Mouse (Mus musculus) adrenal gland, postnatal 36 days (tissue): ENCODE results near the gene Snx29. TPM values are rescaled to one million over a fixed set of nuclear protein-coding genes. Genes with fewer than 3 reads are reported as not detected.

ENCODE experiments used
- DNase-seq, 2 experiments: peaks; one replicate each; pipeline ENCODE4 v3.0.0; 2021; ENCODE audit warnings: mixed read lengths in 1 of 2
- total RNA-seq, 2 experiments: library from RNA; stranded (reverse); gene quantifications; 2 replicates each; pipeline ENCODE4 v1.2.3; 2021

Gene Snx29
- total RNA-seq, 2 experiments from 2014 or later, result 16.7 to 20.1 TPM

DNA sequence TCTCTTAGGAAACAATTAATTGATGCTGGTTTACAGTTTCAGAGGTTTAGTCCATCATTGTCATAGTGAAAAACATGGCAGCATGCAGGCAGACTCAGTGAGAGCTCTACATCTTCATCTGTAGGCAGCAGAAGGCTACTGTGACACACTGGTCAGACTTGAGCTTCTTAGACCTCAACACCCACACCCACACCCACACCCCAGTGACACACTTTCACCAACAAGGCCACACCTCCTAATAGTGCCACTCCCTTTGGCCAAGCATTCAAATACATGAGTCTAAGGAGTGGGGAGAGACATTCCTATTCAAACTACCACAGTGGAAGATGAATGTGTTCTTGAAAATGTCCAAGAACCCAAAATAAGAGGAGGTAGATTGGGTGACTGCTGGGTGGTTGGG lies 460.6 kb downstream of the Snx29 start:
- no peak for DNase-seq

DNA sequence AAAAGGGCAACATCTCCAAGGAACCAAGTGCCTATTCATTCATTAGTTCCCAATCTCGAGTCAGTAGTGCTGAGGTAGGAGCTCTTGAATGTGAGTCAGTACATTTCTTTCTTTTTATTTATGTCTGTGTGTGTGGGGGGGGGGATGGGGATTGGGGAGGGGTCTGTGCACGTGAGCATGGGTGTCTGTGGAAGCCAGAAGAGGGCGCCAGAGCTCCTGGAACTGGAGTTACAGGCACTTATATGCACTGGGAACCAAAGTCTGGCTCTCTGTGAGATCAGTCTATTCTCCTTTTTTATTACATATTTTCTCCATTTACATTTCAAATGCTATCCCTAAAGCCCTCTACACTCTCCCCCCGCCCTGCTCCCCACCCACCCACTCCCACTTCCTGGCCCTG lies 461.6 kb downstream of the Snx29 start:
- no peak for DNase-seq

DNA sequence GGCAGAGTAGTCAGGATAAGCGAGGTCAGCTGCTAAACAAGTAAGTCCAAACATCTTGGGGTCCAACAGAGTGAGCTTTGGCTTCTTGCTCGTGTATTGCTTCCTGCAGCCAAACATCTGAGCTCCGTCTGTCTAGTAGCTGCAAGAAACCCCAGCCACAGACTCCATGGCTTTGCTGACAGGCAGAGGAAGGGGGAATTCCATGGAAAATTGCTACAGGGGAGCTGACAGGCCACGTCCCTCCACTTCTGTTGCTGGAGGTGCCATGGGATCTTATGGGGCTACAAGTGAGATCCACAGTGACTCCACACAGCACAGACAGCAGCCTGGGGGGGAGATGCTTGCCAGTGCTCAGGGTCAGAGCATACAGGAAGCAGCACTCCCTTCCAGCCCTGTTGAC lies 463.1 kb downstream of the Snx29 start:
- DNase-seq, result no peak

DNA sequence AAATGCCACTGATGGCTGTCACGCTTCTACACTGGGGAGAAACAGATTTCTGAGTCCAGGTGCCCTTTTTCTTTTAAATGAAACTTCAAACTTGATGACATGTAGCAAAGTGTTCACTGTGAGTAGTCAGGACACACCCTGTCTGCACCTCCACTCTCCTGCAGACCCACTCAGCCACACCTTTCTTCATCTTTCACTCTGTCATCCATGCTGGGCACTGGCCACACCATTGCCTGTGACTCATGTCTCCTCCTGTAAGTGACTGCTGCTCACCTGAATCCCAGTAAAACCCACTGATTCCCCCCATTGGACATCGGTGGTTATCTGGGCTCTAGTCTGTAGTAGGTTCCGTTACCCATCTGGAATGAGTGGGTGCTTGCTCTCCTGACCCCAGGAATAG lies 467.8 kb downstream of the Snx29 start:
- no peak for DNase-seq

DNA sequence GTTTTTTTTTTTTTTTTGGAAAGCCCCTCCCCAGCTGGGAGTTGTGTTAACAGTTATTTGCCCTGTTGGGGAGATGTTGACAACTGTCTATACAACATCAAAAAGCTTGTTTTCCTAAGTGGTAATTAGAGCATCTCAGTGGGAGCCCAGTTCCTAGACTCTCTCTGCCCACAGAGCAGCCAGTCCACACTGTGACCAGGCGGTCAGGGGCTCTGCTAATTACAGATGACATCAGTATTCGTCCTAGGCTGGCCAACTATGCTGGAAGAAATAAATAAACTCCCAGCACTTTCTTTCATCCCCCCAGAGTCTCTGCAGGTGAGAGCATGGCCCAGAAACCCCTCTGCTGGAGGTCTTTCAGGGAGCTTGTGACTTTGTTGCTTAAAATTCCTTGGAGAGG lies 470.7 kb downstream of the Snx29 start:
- no peak for DNase-seq

DNA sequence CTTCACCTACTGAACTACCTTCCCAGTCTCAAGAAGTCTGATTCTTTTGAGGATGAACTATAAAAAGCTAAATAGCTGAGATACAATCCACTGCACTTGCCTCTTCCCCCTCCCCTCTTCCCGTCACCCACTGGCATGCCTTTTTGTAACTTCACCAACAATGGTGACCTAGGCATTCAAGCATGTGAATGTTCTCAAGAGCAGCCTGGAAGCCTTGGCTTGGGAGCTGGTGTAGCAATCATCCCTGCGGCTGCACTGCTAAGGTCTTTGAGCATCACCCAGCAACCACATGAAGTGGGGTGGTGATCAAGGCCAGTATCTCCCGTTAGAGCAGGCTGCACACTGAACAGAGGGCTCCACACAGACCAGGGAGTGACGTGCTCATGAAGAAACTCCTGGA lies 471.9 kb downstream of the Snx29 start:
- no peak for DNase-seq

DNA sequence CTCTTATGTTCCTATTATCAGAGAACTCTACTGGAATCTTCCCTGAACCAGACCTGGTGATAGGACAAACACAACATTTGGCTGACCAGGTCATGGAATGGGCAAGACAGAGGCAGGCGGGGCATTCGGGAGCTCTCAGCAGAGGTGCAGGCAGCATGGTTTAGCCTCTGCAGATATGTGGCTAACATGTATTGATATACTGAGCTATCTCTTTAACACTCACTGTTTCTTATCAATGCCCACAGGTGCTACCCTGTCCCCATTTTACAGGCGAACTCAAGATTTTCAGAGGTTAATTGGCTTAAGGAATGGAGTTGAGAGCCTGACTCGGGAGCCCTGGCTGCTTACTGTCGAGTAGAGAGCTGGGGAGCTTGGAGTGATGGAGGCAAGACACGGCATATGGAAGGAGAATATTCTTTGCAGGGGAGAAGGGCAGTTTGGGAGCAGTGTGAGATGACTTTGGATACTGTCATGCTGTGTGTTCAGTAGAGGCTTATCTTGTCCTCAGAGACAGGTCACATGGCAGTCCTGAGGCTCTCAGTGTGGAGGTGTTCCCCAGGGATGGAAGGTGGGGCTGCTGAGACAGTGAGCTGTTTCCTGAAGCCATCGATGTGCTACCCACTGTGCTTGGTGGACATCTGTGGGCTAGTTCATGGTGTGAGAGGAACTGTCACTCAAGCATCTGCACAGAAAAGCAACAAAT lies 473.2 kb downstream of the Snx29 start:
- no peak for DNase-seq

DNA sequence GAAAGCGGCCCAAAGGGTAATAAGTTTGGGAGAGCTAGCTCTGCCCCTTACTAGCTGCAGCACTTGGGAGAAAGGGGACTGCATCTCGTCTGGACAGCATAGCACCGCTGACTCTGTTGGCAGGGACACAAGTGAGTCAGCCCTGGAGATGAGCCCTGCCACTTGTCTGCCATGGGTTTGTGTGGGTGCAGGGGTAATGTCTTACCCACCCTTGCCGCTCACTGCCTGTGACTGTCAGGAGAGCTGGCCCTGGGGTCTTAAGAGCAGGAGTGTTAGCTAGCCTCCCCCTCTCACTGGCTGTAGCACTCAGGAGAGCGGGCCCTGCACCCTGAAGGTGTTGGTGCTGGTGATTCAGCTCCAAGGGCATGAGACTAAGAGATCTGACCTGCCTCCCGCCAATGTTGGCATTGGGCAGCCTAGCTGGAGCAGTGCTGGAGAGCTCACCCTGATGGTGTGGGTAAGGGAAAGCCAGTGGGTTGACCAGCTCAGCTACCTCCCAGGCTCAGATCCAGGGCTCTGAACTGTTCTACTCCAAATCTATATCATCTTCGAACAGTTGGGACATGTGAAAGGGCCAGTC lies 479.3 kb downstream of the Snx29 start:
- DNase-seq, result peak; percentile 73 to 77

Other genes starting within 250 kb of the Snx29 start
- gene Txndc11, start 188.3 kb upstream of the Snx29 start, total RNA-seq, result 10 to 100 TPM; 37.9 to 51.8 TPM
- 10 to 100 TPM; 67.0 to 75.5 TPM for gene Zc3h7a, start 146.5 kb upstream of the Snx29 start, total RNA-seq
- gene Rsl1d1, start 119.6 kb upstream of the Snx29 start, total RNA-seq, result 10 to 100 TPM; 79.0 to 82.0 TPM
- 100 to 1,000 TPM; 132 to 133 TPM for gene Gspt1, start 68.6 kb upstream of the Snx29 start, total RNA-seq
- gene Tnfrsf17, start 9.1 kb upstream of the Snx29 start, total RNA-seq, result not detected